Mouse (Mus musculus) spleen, adult 2 months (tissue): ENCODE results near the gene Inka1.

Experiments
- CTCF ChIP-seq: fragments of 200-500 bp; IDR thresholded peaks from 2 replicates; pipeline ENCODE4 v1.5.1; 2011; ENCODE audit warnings: mild to moderate bottlenecking, inconsistent platforms; ENCODE audit not compliant: insufficient read depth, insufficient read length, insufficient replicate concordance; ENCODE audit errors: extremely low read depth
- POLR2A ChIP-seq: fragments of 200-500 bp; IDR thresholded peaks from 2 replicates; pipeline ENCODE4 v1.6.1; 2011; ENCODE audit warnings: low read depth, low read length, inconsistent platforms

- TF ChIP-seq CTCF (no peak), POLR2A (no peak)
Observed at GRCm38 (mm10) chr9:107984754-107985055, 974 bp downstream of the Inka1 start.
